Comparison of ENCODE assay signal across 9 mouse cellular contexts in genomic region chr7:121391984-121392739, GRCm38 (mm10). TPM values are rescaled to one million over a fixed set of nuclear protein-coding genes. Genes with fewer than 3 reads are reported as not detected.
DNase-seq lines count a peak whose midpoint lies in the region; ATAC-seq and TF ChIP-seq lines count a peak whose summit lies in the region.
"Had no signal": no experiment of that assay in that cellular context is flagged by ENCODE, and none has a peak within 500 bp of the region (broad histone marks: within the 10 kb centered on the region; RNA-seq: fewer than 3 reads in every experiment).

No protein-coding gene starts in this region.

- H3K9ac ChIP-seq in intestine, postnatal 0 days (ENCODE audit: low read depth, low read length): no peak overlapping the region
- H3K9ac ChIP-seq in midbrain, embryonic 14.5 days (replicated peaks; ENCODE audit: low read length): peak overlapping the region; percentile 54

- DNase-seq in cerebellum, postnatal 10 days: peak; percentile 73 to 75
- no peak for DNase-seq in cerebellum, adult 8-10 months
- peak; percentile 10 for DNase-seq in urinary bladder, postnatal 10 days (ENCODE audit: low spot score)
- DNase-seq in urinary bladder, postnatal 4 days (ENCODE audit: low spot score in 2 of 2): no peak
- peak; percentile 81 for DNase-seq in midbrain, embryonic 14.5 days
- no peak for DNase-seq in MN1 (ENCODE audit: low spot score)

- peaks cover 32% of the 10 kb centered on the region for H3K27me3 ChIP-seq in intestine, postnatal 0 days (replicated peaks; ENCODE audit: control insufficient read depth, insufficient read depth, low read length)
- peaks cover 38% of the 10 kb centered on the region for H3K27me3 ChIP-seq in midbrain, embryonic 14.5 days (ENCODE audit: control insufficient read depth, insufficient read depth, low read length)

- ATAC-seq in intestine, postnatal 0 days: no peak
- ATAC-seq in midbrain, embryonic 14.5 days (ENCODE audit: low FRiP score, low TSS enrichment): peak; percentile 40; the same call in 1 of the 2 replicates
- no peak for ATAC-seq in monocyte, adult 5-6 weeks (replicated peaks; ENCODE audit: insufficient number of reproducible peaks, low FRiP score, low TSS enrichment, poor library complexity, severe bottlenecking)

- WGBS in intestine, postnatal 0 days: 2% methylated on average over 72 of the region's 72 CpGs
- WGBS in midbrain, embryonic 14.5 days: under 1% methylated on average over 72 of the region's 72 CpGs

- no peak overlapping the region for H3K27ac ChIP-seq in intestine, postnatal 0 days (ENCODE audit: low read depth, low read length)
- H3K27ac ChIP-seq in midbrain, embryonic 14.5 days (replicated peaks; ENCODE audit: low read depth, low read length): no peak overlapping the region

- H3K36me3 ChIP-seq in intestine, postnatal 0 days (ENCODE audit: control insufficient read depth, insufficient read depth): no peaks in the 10 kb centered on the region
- no peaks in the 10 kb centered on the region for H3K36me3 ChIP-seq in midbrain, embryonic 14.5 days (ENCODE audit: control insufficient read depth, insufficient read depth, low read length)

- no peaks in the 10 kb centered on the region for H3K4me1 ChIP-seq in intestine, postnatal 0 days (replicated peaks; ENCODE audit: control insufficient read depth, insufficient read depth, low read length)
- peaks cover 2% of the 10 kb centered on the region; the same call in 1 of the 2 replicates for H3K4me1 ChIP-seq in midbrain, embryonic 14.5 days (ENCODE audit: control insufficient read depth, insufficient read depth, low read length)

- H3K9me3 ChIP-seq in intestine, postnatal 0 days (ENCODE audit: control insufficient read depth): no peaks in the 10 kb centered on the region
- no peaks in the 10 kb centered on the region for H3K9me3 ChIP-seq in midbrain, embryonic 14.5 days (ENCODE audit: control insufficient read depth, low read length)

- H3K4me2 ChIP-seq in intestine, postnatal 0 days (replicated peaks; ENCODE audit: low read depth): peak overlapping the region; percentile 13; the same call in 1 of the 2 replicates
- H3K4me2 ChIP-seq in midbrain, embryonic 14.5 days (ENCODE audit: low read length): peak overlapping the region; percentile 81

- no peak for TF ChIP-seq CTCF in intestine, postnatal 0 days (IDR thresholded peaks at IDR 0.05; ENCODE audit: low read depth)

- 0 out of 2 replicates have a peak overlapping the region, but pooled peaks have one; percentile 7 for H3K4me3 ChIP-seq in intestine, postnatal 0 days (ENCODE audit: low read depth, low read length)
- H3K4me3 ChIP-seq in midbrain, embryonic 14.5 days (replicated peaks; ENCODE audit: low read depth, low read length): peak overlapping the region; percentile 49
- H3K4me3 ChIP-seq: myocyte had no signal

RNA-seq across cellular contexts. Expression of gene Hs3st2, which starts 0.5 kb away (rescaled TPM):
- polyA plus RNA-seq in intestine, postnatal 0 days (2015; fragmentation: Nextera tagmentation; extraction: Ambion mirVana): 0.85 and 0.97 TPM in 2 replicates
- polyA plus RNA-seq in midbrain, embryonic 14.5 days (2014; fragmentation: Nextera tagmentation; extraction: Ambion mirVana): 10.2 and 13.9 TPM in 2 replicates
- not detected in 3 replicates for total RNA-seq in monocyte, adult 5-6 weeks (2017)
- polyA plus RNA-seq: myocyte had no signal

Comparison
In these comparisons a context has a peak if more than half of its experiments do, and no peak if none do; other contexts are left out.
1. DNase-seq: peak in cerebellum, postnatal 10 days (2 of 2), urinary bladder, postnatal 10 days (single experiment) and midbrain, embryonic 14.5 days (single experiment); none in cerebellum, adult 8-10 months (single experiment), urinary bladder, postnatal 4 days (0 of 2) and MN1 (single experiment).